8 mouse cellular contexts compared by ENCODE assay signal in the genomic region with DNA sequence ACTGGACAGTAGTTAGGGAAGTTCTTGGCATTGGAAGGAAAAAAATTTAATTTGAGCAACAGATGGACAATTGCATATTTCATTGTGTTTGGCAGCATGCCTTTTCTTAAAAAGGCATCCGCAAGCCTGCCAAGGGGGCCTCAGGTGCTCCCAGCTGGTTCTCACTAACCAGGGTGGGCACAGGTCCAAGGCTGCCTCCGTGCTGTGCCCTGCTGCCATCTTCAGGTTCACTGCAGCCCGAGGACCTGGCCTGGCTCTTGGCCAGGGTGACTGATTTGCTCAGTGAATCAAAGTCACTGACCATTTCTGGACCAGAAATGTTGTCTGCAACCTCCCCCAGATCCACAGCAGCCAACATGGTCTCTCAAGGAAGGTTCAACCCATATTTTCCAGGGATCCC.
DNase-seq lines count a peak whose midpoint lies in the region; ATAC-seq and TF ChIP-seq lines count a peak whose summit lies in the region.

No protein-coding gene starts in this region.

- TF ChIP-seq CTCF in hindbrain, postnatal 0 days (IDR thresholded peaks at IDR 0.05; ENCODE audit: low read depth), result no peak

- no peaks in the 10 kb centered on the region for H3K4me1 ChIP-seq in hindbrain, postnatal 0 days (ENCODE audit: insufficient read depth, low read length)
- no peaks in the 10 kb centered on the region for H3K4me1 ChIP-seq in hindbrain, embryonic 16.5 days (ENCODE audit: control insufficient read depth, insufficient read depth, low read depth, low read length)

- H3K9ac ChIP-seq in hindbrain, postnatal 0 days (replicated peaks; ENCODE audit: low read length), result no peak overlapping the region
- H3K9ac ChIP-seq in hindbrain, embryonic 16.5 days (ENCODE audit: low read depth, low read length), result no peak overlapping the region

- no peaks in the 10 kb centered on the region for H3K27me3 ChIP-seq in hindbrain, postnatal 0 days (ENCODE audit: insufficient read depth, low read length)
- H3K27me3 ChIP-seq in hindbrain, embryonic 16.5 days (replicated peaks; ENCODE audit: control insufficient read depth, insufficient read depth, low read length), result no peaks in the 10 kb centered on the region

- no peak overlapping the region for H3K4me2 ChIP-seq in hindbrain, postnatal 0 days (ENCODE audit: low read depth, low read length)
- H3K4me2 ChIP-seq in hindbrain, embryonic 16.5 days (ENCODE audit: low read length), result no peak overlapping the region

- no peaks in the 10 kb centered on the region for H3K36me3 ChIP-seq in hindbrain, postnatal 0 days (ENCODE audit: insufficient read depth, low read length)
- no peaks in the 10 kb centered on the region for H3K36me3 ChIP-seq in hindbrain, embryonic 16.5 days (ENCODE audit: control insufficient read depth, insufficient read depth, low read length)

- intact Hi-C loops in gastrocnemius, postnatal 14 days (cut with DNase I; ENCODE audit: low total_unique reads), result no loop called here

- H3K4me3 ChIP-seq in hindbrain, postnatal 0 days (ENCODE audit: low read length), result no peak overlapping the region
- no peak overlapping the region for H3K4me3 ChIP-seq in hindbrain, embryonic 16.5 days (ENCODE audit: low read length)

- H3K9me3 ChIP-seq in hindbrain, postnatal 0 days (ENCODE audit: low read length), result no peaks in the 10 kb centered on the region
- no peaks in the 10 kb centered on the region for H3K9me3 ChIP-seq in hindbrain, embryonic 16.5 days (ENCODE audit: control insufficient read depth, low read length)

- no peak overlapping the region for H3K27ac ChIP-seq in hindbrain, postnatal 0 days
- H3K27ac ChIP-seq in hindbrain, embryonic 16.5 days (ENCODE audit: low read depth, low read length), result no peak overlapping the region

- DNase-seq in hindbrain, postnatal 0 days (ENCODE audit: low spot score), result peak; percentile 84
- DNase-seq in right cerebral cortex, adult 2 months (ENCODE audit: low spot score in 2 of 2), result peak; percentile 7 to 10
- DNase-seq in right cerebral cortex, postnatal 36 days (ENCODE audit: low spot score in 2 of 2), result no peak
- peak; percentile 43 for DNase-seq in gastrocnemius, postnatal 14 days
- peak; percentile 13 for DNase-seq in skeletal muscle tissue, adult 2 months (ENCODE audit: low read depth, low spot score)
- DNase-seq in spleen, postnatal 10 days (ENCODE audit: low spot score in 2 of 2), result no peak

- WGBS in hindbrain, postnatal 0 days, result 37% methylated on average over 3 of the region's 3 CpGs
- WGBS in hindbrain, embryonic 16.5 days, result 40% methylated on average over 3 of the region's 3 CpGs

- peak; percentile 67; the same call in 1 of the 2 replicates for ATAC-seq in hindbrain, postnatal 0 days
- no peak for ATAC-seq in hindbrain, embryonic 16.5 days
- no peak for ATAC-seq in monocyte, adult 5-6 weeks (replicated peaks; ENCODE audit: insufficient number of reproducible peaks, low FRiP score, low TSS enrichment, poor library complexity, severe bottlenecking)

Comparison
In these comparisons a context has a peak if more than half of its experiments do, and no peak if none do; other contexts are left out.
1. DNase-seq: peak in hindbrain, postnatal 0 days (single experiment), right cerebral cortex, adult 2 months (2 of 2), gastrocnemius, postnatal 14 days (single experiment) and skeletal muscle tissue, adult 2 months (single experiment); none in right cerebral cortex, postnatal 36 days (0 of 2) and spleen, postnatal 10 days (0 of 2).